Mouse (Mus musculus): ENCODE measurements around the gene Ehd2. TPM values are rescaled to one million over a fixed set of nuclear protein-coding genes. Genes with fewer than 3 reads are reported as not detected.

Ehd2 gene
- total RNA-seq (2021): 100 to 1,000 TPM; 160 to 194 TPM
- long read RNA-seq, experiment 1, full-length matches to known transcripts: 110 of 164 reads
- long read RNA-seq, experiment 1, partial matches to known transcripts: 7 of 164 reads
- long read RNA-seq, experiment 1, other reads (novel, unspliced or antisense): 47 of 164 reads
- long read RNA-seq, experiment 2, full-length matches to known transcripts: 135 of 215 reads
- long read RNA-seq, experiment 2, partial matches to known transcripts: 18 of 215 reads
- long read RNA-seq, experiment 2, other reads (novel, unspliced or antisense): 62 of 215 reads

- peak; percentile 87 to 88 for DNase-seq (ENCODE audit: low spot score in 2 of 2)
Measured at GRCm38 (mm10) chr7:15967312-15967711, at the start of gene Ehd2. Gene Ehd2 (minus strand): TSS chr7:15967567.

GRCm38 (mm10) chr7:16015384-16015783, 48.0 kb upstream of the Ehd2 start:
- no peak for DNase-seq (ENCODE audit: low spot score in 2 of 2)

- no peak for DNase-seq (ENCODE audit: low spot score in 2 of 2)
Measured at GRCm38 (mm10) chr7:16014521-16015175, 47.3 kb upstream of the Ehd2 start.

GRCm38 (mm10) chr7:16013722-16014275, 46.4 kb upstream of the Ehd2 start:
- DNase-seq (ENCODE audit: low spot score in 2 of 2): no peak

- DNase-seq (ENCODE audit: low spot score in 2 of 2): no peak
Measured at GRCm38 (mm10) chr7:16012576-16013263, 45.4 kb upstream of the Ehd2 start.

GRCm38 (mm10) chr7:16011418-16012085, 44.2 kb upstream of the Ehd2 start:
- DNase-seq (ENCODE audit: low spot score in 2 of 2): no peak

GRCm38 (mm10) chr7:16010649-16011048, 43.3 kb upstream of the Ehd2 start:
- no peak for DNase-seq (ENCODE audit: low spot score in 2 of 2)

- no peak for DNase-seq (ENCODE audit: low spot score in 2 of 2)
Measured at GRCm38 (mm10) chr7:16009636-16010035, 42.3 kb upstream of the Ehd2 start.

GRCm38 (mm10) chr7:16005020-16005419, 37.7 kb upstream of the Ehd2 start:
- DNase-seq (ENCODE audit: low spot score in 2 of 2): no peak

GRCm38 (mm10) chr7:16004177-16004856, 37.0 kb upstream of the Ehd2 start:
- DNase-seq (ENCODE audit: low spot score in 2 of 2): peak in 1 of 2 experiments; percentile 41

- DNase-seq (ENCODE audit: low spot score in 2 of 2): no peak
Measured at GRCm38 (mm10) chr7:16003032-16003431, 35.7 kb upstream of the Ehd2 start.

GRCm38 (mm10) chr7:16002171-16002570, 34.8 kb upstream of the Ehd2 start:
- peak; percentile 54 to 78 for DNase-seq (ENCODE audit: low spot score in 2 of 2)

- no peak for DNase-seq (ENCODE audit: low spot score in 2 of 2)
Measured at GRCm38 (mm10) chr7:16001691-16002090, 34.3 kb upstream of the Ehd2 start.

GRCm38 (mm10) chr7:15993789-15994188, 26.4 kb upstream of the Ehd2 start:
- no peak for DNase-seq (ENCODE audit: low spot score in 2 of 2)

- no peak for DNase-seq (ENCODE audit: low spot score in 2 of 2)
Measured at GRCm38 (mm10) chr7:15993152-15993551, 25.8 kb upstream of the Ehd2 start.

GRCm38 (mm10) chr7:15991764-15992163, 24.4 kb upstream of the Ehd2 start:
- DNase-seq (ENCODE audit: low spot score in 2 of 2): no peak

GRCm38 (mm10) chr7:15987661-15988356, 20.4 kb upstream of the Ehd2 start:
- DNase-seq (ENCODE audit: low spot score in 2 of 2): no peak

- no peak for DNase-seq (ENCODE audit: low spot score in 2 of 2)
Measured at GRCm38 (mm10) chr7:15982729-15983407, 15.5 kb upstream of the Ehd2 start.

- DNase-seq (ENCODE audit: low spot score in 2 of 2): no peak
Measured at GRCm38 (mm10) chr7:15981538-15981937, 14.2 kb upstream of the Ehd2 start.

- no peak for DNase-seq (ENCODE audit: low spot score in 2 of 2)
Measured at GRCm38 (mm10) chr7:15980246-15980645, 12.9 kb upstream of the Ehd2 start.

Measured in gastrocnemius, postnatal 4 days (tissue).